Mouse (Mus musculus): ENCODE results near the gene Samd4b. TPM values are rescaled to one million over a fixed set of nuclear protein-coding genes. Genes with fewer than 3 reads are reported as not detected.
A peak's percentile ranks its signal among the peaks of the same experiment; 100 is the strongest.

Gene Samd4b
- polyA plus RNA-seq, 1 experiment from 2014 or later, result 18.9 TPM

DNA sequence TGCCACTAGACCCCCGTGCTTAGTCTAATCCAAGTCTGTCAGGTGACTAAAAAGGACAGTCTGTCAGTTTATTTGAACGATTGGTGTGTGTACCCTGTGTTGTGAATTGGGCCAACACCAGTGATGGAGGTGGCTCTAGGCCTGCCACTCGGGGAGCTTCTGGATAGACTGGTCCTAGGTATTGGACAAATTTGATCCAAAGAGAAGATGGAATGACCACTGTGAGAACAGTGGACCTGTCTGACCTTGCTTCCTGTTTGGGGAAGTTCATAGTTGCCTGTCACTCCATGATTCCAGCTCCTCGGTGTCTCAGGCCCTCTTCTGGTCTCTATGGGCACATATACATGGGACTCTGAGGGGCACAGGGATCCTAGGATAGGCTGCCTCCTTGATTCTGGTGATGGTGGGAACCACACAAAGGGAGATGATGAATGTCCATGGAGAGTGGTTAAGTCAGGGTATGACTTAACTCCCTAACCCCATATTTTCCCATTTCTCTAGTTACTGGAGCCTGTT is 246.2 kb downstream of the Samd4b start:
- peak overlapping the region; percentile 97 for H3K9ac ChIP-seq
- peaks cover 12% of the 10 kb centered on the region for H3K4me1 ChIP-seq (replicated peaks)
- peak overlapping the region; percentile 83 for H3K4me3 ChIP-seq (replicated peaks)
- no peak for ATAC-seq
- no peaks in the 10 kb centered on the region for H3K9me3 ChIP-seq
- no peak overlapping the region for H3K27ac ChIP-seq
- no peaks in the 10 kb centered on the region for H3K27me3 ChIP-seq (replicated peaks)
- 38% methylated on average over 4 of the region's 4 CpGs for WGBS
- peak overlapping the region; percentile 71 for H3K4me2 ChIP-seq (replicated peaks)
- H3K36me3 ChIP-seq, result peaks cover 21% of the 10 kb centered on the region

DNA sequence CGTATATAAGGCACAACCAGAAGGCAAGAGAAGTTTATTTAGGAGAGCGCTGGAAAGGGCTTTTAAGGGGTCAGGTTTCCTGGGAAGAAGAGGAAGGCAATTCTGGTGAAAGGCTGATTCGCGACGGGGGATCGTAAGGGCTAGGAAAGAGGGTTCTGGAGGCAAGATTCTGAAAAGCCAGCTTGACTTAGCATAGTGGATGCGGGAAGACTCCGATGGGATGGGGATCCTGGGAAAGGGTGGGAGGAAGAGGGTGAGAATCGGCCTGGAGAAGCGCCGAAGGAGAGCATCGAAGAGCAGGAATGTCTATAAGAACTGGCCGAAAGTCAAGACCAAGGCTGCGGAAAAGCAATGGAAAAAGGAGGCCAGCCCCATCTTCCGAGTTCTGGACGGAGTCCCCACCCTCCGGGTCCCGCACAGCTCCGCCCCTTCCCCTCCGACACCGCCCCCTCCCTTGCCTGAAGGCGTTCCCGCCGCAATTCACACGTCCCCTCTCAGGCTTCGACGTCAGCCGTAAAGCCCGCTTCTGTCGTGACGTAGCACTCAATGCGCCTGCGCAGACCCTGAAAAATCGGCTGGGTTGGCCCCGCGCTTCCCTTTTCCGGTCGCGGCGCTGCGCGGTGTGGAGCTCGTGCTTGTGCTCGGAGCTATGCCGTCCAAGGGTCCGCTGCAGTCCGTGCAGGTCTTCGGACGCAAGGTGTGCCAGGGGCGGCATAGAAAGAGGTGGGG is 247.6 kb downstream of the Samd4b start, which contains the start of gene Rps16:
Gene Rps16 (plus strand): TSS at position 498 of the 729 bp plus-strand sequence.
- Histone ChIP-seq H3K27me3 (replicated peaks) (no peaks in the 10 kb centered on the region), H3K4me1 (replicated peaks) (peaks cover 10% of the 10 kb centered on the region), H3K9me3 (no peaks in the 10 kb centered on the region), H3K4me2 (replicated peaks) (peak within 1 kb of the TSS; percentile 77), H3K9ac (peak within 1 kb of the TSS; percentile 97), H3K36me3 (peaks cover 21% of the 10 kb centered on the region), H3K4me3 (replicated peaks) (peak within 1 kb of the TSS; percentile 83), H3K27ac (peak within 1 kb of the TSS; percentile 95)
- under 1% methylated on average over 50 of the region's 50 CpGs for WGBS
- ATAC-seq, result peak; percentile 95

Other genes with a start within 250 kb of the Samd4b start
- gene Rps16, start 247.5 kb downstream of the Samd4b start, polyA plus RNA-seq (2015; fragmentation: Nextera tagmentation; extraction: Ambion mirVana), result 1,085 and 1,147 TPM in 2 replicates
- 40.2 and 41.7 TPM in 2 replicates for gene Plekhg2, start 225.5 kb downstream of the Samd4b start, polyA plus RNA-seq (2015; fragmentation: Nextera tagmentation; extraction: Ambion mirVana)
- 27.2 and 28.1 TPM in 2 replicates for gene Zfp36, start 217.9 kb downstream of the Samd4b start, polyA plus RNA-seq (2015; fragmentation: Nextera tagmentation; extraction: Ambion mirVana)
- 48.3 and 50.0 TPM in 2 replicates for gene Med29, start 205.4 kb downstream of the Samd4b start, polyA plus RNA-seq (2015; fragmentation: Nextera tagmentation; extraction: Ambion mirVana)
- 70.8 and 78.9 TPM in 2 replicates for gene Paf1, start 205.2 kb downstream of the Samd4b start, polyA plus RNA-seq (2015; fragmentation: Nextera tagmentation; extraction: Ambion mirVana)
- 17.5 and 19.9 TPM in 2 replicates for gene Gmfg, start 160.7 kb downstream of the Samd4b start, polyA plus RNA-seq (2015; fragmentation: Nextera tagmentation; extraction: Ambion mirVana)
- 1.9 and 2.7 TPM in 2 replicates for gene Lrfn1, start 146.2 kb downstream of the Samd4b start, polyA plus RNA-seq (2015; fragmentation: Nextera tagmentation; extraction: Ambion mirVana)
- gene Ifnl2, start 87.7 kb downstream of the Samd4b start, polyA plus RNA-seq (2015; fragmentation: Nextera tagmentation; extraction: Ambion mirVana), result not detected in 2 replicates
- not detected in 2 replicates for gene Ifnl3, start 75.3 kb downstream of the Samd4b start, polyA plus RNA-seq (2015; fragmentation: Nextera tagmentation; extraction: Ambion mirVana)
- 33.3 and 122 TPM in 2 replicates for gene Sycn, start 57.3 kb downstream of the Samd4b start, polyA plus RNA-seq (2015; fragmentation: Nextera tagmentation; extraction: Ambion mirVana)
- not detected in 2 replicates for gene Nccrp1, start 50.9 kb downstream of the Samd4b start, polyA plus RNA-seq (2015; fragmentation: Nextera tagmentation; extraction: Ambion mirVana)
- 51.7 and 53.1 TPM in 2 replicates for gene Pak4, start within 50 bp of the Samd4b start, polyA plus RNA-seq (2015; fragmentation: Nextera tagmentation; extraction: Ambion mirVana)
- 0.06 TPM in 1 of 2 replicates, not detected in the other for gene Acp7, start 33.2 kb upstream of the Samd4b start, polyA plus RNA-seq (2015; fragmentation: Nextera tagmentation; extraction: Ambion mirVana)
- 2.9 and 3.1 TPM in 2 replicates for gene Fbxo27, start 94.7 kb upstream of the Samd4b start, polyA plus RNA-seq (2015; fragmentation: Nextera tagmentation; extraction: Ambion mirVana)
- 6.6 and 6.7 TPM in 2 replicates for gene Fbxo17, start 118.7 kb upstream of the Samd4b start, polyA plus RNA-seq (2015; fragmentation: Nextera tagmentation; extraction: Ambion mirVana)
- gene Mrps12, start 143.7 kb upstream of the Samd4b start, polyA plus RNA-seq (2015; fragmentation: Nextera tagmentation; extraction: Ambion mirVana), result 136 and 143 TPM in 2 replicates
- gene Sars2, start 143.8 kb upstream of the Samd4b start, polyA plus RNA-seq (2015; fragmentation: Nextera tagmentation; extraction: Ambion mirVana), result 22.6 and 25.1 TPM in 2 replicates
- gene Ccer2, start 158.0 kb upstream of the Samd4b start, polyA plus RNA-seq (2015; fragmentation: Nextera tagmentation; extraction: Ambion mirVana), result not detected in 2 replicates
- gene Sirt2, start 168.6 kb upstream of the Samd4b start, polyA plus RNA-seq (2015; fragmentation: Nextera tagmentation; extraction: Ambion mirVana), result 54.9 and 60.3 TPM in 2 replicates
- 40.2 and 43.7 TPM in 2 replicates for gene Nfkbib, start 169.4 kb upstream of the Samd4b start, polyA plus RNA-seq (2015; fragmentation: Nextera tagmentation; extraction: Ambion mirVana)
- gene Rinl, start 190.8 kb upstream of the Samd4b start, polyA plus RNA-seq (2015; fragmentation: Nextera tagmentation; extraction: Ambion mirVana), result 4.5 and 5.6 TPM in 2 replicates
- gene Hnrnpl, start 210.4 kb upstream of the Samd4b start, polyA plus RNA-seq (2015; fragmentation: Nextera tagmentation; extraction: Ambion mirVana), result 210 and 237 TPM in 2 replicates
- 234 and 260 TPM in 2 replicates for gene Ech1, start 227.1 kb upstream of the Samd4b start, polyA plus RNA-seq (2015; fragmentation: Nextera tagmentation; extraction: Ambion mirVana)
- 1,462 and 1,582 TPM in 2 replicates for gene Lgals4, start 235.7 kb upstream of the Samd4b start, polyA plus RNA-seq (2015; fragmentation: Nextera tagmentation; extraction: Ambion mirVana)